Mouse (Mus musculus): ENCODE results near the gene Olfr710. TPM values are rescaled to one million over a fixed set of nuclear protein-coding genes. Genes with fewer than 3 reads are reported as not detected.
"Not testable (repeated sequence)": the region's sequence is repeated elsewhere in the genome, so short reads cannot be mapped to it uniquely, and the experiment has no call there.

Olfr710 gene
- total RNA-seq (2012; rRNA removed): not detected in 2 replicates

DNA sequence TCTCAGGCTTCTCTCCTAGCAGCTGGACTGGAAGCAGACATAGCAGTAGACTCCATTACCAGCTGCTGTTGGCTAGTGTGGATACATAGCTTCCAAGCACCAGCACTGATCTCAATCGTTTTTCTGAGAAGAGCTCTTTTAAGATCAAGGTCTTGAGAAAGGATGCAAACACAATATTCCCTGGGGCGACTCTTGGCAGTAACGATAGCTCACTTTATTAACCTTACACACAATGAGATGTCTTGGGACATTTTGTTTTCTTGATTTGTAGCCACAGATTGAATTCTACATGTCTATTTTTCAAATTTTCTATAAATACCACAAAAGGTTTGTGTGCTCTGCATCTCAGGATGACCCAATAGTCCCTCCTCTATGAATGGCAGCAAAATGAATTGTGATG, at the start of gene Olfr710:
Olfr710 (minus strand) TSS at position 101 of the 400 bp plus-strand sequence.
- H3K9me3 ChIP-seq (ENCODE audit: control insufficient read depth, insufficient read depth, low read depth, low read length): no peaks in the 10 kb centered on the region
- no peaks in the 10 kb centered on the region for H3K36me3 ChIP-seq (ENCODE audit: control insufficient read depth, insufficient read depth, low read length, poor library complexity, severe bottlenecking)
- no peak within 1 kb of the TSS for H3K4me3 ChIP-seq (ENCODE audit: insufficient read depth in 1 of 2, low read depth in 1 of 2, low read length in 2 of 2, poor library complexity in 1 of 2, severe bottlenecking in 1 of 2)
- in situ Hi-C loops (cut with MboI; ENCODE audit: low sequenced_read_pairs in 2 of 2, unreplicated experiment in 2 of 2): no loop called here
- H3K27ac ChIP-seq (ENCODE audit: insufficient read depth, low read depth, low read length, poor library complexity, severe bottlenecking): no peak within 1 kb of the TSS
- no peak for TF ChIP-seq CHD2 (IDR thresholded peaks at IDR 0.05; ENCODE audit: low read depth, low read length)
- no peaks in the 10 kb centered on the region for H3K4me1 ChIP-seq (ENCODE audit: control insufficient read depth in 2 of 2, insufficient read depth in 2 of 2, low read length in 2 of 2, poor library complexity in 1 of 2)
- no peak for DNase-seq (ENCODE audit: low read depth, low spot score)
- H3K9ac ChIP-seq (ENCODE audit: insufficient read depth, low read depth, low read length, poor library complexity, severe bottlenecking): no peak within 1 kb of the TSS

GRCm38 (mm10) chr7:106985236-106985635, 37.1 kb upstream of the Olfr710 start:
- in situ Hi-C loops (cut with MboI; ENCODE audit: low sequenced_read_pairs in 2 of 2, unreplicated experiment in 2 of 2): no loop called here
- no peaks in the 10 kb centered on the region for H3K36me3 ChIP-seq (ENCODE audit: control insufficient read depth, insufficient read depth, low read length, poor library complexity, severe bottlenecking)
- H3K27ac ChIP-seq (ENCODE audit: insufficient read depth, low read depth, low read length, poor library complexity, severe bottlenecking): peak overlapping the region; percentile 24; the same call in 1 of the 2 replicates
- DNase-seq (ENCODE audit: low read depth, low spot score): no peak
- H3K4me1 ChIP-seq (ENCODE audit: control insufficient read depth in 2 of 2, insufficient read depth in 2 of 2, low read length in 2 of 2, poor library complexity in 1 of 2): no peaks in the 10 kb centered on the region
- no peak for TF ChIP-seq ZC3H11A (IDR thresholded peaks at IDR 0.05; ENCODE audit: borderline replicate concordance, low read depth, low read length)
- no peak for TF ChIP-seq CHD2 (IDR thresholded peaks at IDR 0.05; ENCODE audit: low read depth, low read length)
- no peak for TF ChIP-seq MAFK (IDR thresholded peaks at IDR 0.05; ENCODE audit: insufficient read depth, low read depth, low read length)
- no peak for TF ChIP-seq ZNF384 (IDR thresholded peaks at IDR 0.05; ENCODE audit: low read depth, low read length)
- TF ChIP-seq HCFC1 (IDR thresholded peaks at IDR 0.05; ENCODE audit: borderline replicate concordance, insufficient read depth, low read length): no peak
- peak overlapping the region; percentile 73 for H3K9ac ChIP-seq (ENCODE audit: insufficient read depth, low read depth, low read length, poor library complexity, severe bottlenecking)
- peak overlapping the region; percentile 58 to 61 for H3K4me3 ChIP-seq (ENCODE audit: insufficient read depth in 1 of 2, low read depth in 1 of 2, low read length in 2 of 2, poor library complexity in 1 of 2, severe bottlenecking in 1 of 2)
- H3K9me3 ChIP-seq (ENCODE audit: control insufficient read depth, insufficient read depth, low read depth, low read length): no peaks in the 10 kb centered on the region

GRCm38 (mm10) chr7:106975353-106975752, 27.2 kb upstream of the Olfr710 start, which contains the start of gene Olfr711:
Olfr711 (minus strand) TSS chr7:106975453.
- no peak for DNase-seq (ENCODE audit: low read depth, low spot score)
- Histone ChIP-seq H3K9ac (ENCODE audit: insufficient read depth, low read depth, low read length, poor library complexity, severe bottlenecking) (no peak within 1 kb of the TSS), H3K4me1 (ENCODE audit: control insufficient read depth in 2 of 2, insufficient read depth in 2 of 2, low read length in 2 of 2, poor library complexity in 1 of 2) (no peaks in the 10 kb centered on the region), H3K27ac (ENCODE audit: insufficient read depth, low read depth, low read length, poor library complexity, severe bottlenecking) (no peak within 1 kb of the TSS), H3K9me3 (ENCODE audit: control insufficient read depth, insufficient read depth, low read depth, low read length) (no peaks in the 10 kb centered on the region), H3K4me3 (ENCODE audit: insufficient read depth in 1 of 2, low read depth in 1 of 2, low read length in 2 of 2, poor library complexity in 1 of 2, severe bottlenecking in 1 of 2) (no peak within 1 kb of the TSS), H3K36me3 (ENCODE audit: control insufficient read depth, insufficient read depth, low read length, poor library complexity, severe bottlenecking) (no peaks in the 10 kb centered on the region)
- in situ Hi-C loops (cut with MboI; ENCODE audit: low sequenced_read_pairs in 2 of 2, unreplicated experiment in 2 of 2): no loop called here
- TF ChIP-seq MAFK (IDR thresholded peaks at IDR 0.05; ENCODE audit: insufficient read depth, low read depth, low read length) (no peak), ZC3H11A (IDR thresholded peaks at IDR 0.05; ENCODE audit: borderline replicate concordance, low read depth, low read length) (no peak), CHD2 (IDR thresholded peaks at IDR 0.05; ENCODE audit: low read depth, low read length) (no peak), ZNF384 (IDR thresholded peaks at IDR 0.05; ENCODE audit: low read depth, low read length) (no peak), HCFC1 (IDR thresholded peaks at IDR 0.05; ENCODE audit: borderline replicate concordance, insufficient read depth, low read length) (no peak)

DNA sequence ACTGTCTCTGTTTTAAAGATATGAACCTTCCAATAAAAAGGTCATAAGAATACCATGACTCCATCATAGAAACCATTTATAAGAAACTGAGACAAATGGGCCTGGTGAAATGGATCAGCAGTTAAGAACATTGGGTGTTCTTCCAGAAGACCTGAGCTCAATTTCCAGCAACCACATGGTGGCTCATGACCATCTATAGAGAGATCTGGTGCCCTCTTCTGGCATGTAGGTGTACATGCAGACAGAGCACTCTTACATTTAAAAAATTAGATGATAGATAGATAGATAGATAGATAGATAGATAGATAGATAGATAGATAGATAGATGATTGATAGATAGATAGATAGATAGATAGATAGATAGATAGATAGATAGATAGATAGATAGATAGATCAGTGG, 19.4 kb upstream of the Olfr710 start:
- DNase-seq (ENCODE audit: low read depth, low spot score); H3K4me3 ChIP-seq (ENCODE audit: insufficient read depth in 1 of 2, low read depth in 1 of 2, low read length in 2 of 2, poor library complexity in 1 of 2, severe bottlenecking in 1 of 2); H3K9ac ChIP-seq (ENCODE audit: insufficient read depth, low read depth, low read length, poor library complexity, severe bottlenecking); H3K9me3 ChIP-seq (ENCODE audit: control insufficient read depth, insufficient read depth, low read depth, low read length); H3K36me3 ChIP-seq (ENCODE audit: control insufficient read depth, insufficient read depth, low read length, poor library complexity, severe bottlenecking); in situ Hi-C loops (cut with MboI; ENCODE audit: low sequenced_read_pairs in 2 of 2, unreplicated experiment in 2 of 2); H3K27ac ChIP-seq (ENCODE audit: insufficient read depth, low read depth, low read length, poor library complexity, severe bottlenecking); H3K4me1 ChIP-seq (ENCODE audit: control insufficient read depth in 2 of 2, insufficient read depth in 2 of 2, low read length in 2 of 2, poor library complexity in 1 of 2): not testable (repeated sequence)

DNA sequence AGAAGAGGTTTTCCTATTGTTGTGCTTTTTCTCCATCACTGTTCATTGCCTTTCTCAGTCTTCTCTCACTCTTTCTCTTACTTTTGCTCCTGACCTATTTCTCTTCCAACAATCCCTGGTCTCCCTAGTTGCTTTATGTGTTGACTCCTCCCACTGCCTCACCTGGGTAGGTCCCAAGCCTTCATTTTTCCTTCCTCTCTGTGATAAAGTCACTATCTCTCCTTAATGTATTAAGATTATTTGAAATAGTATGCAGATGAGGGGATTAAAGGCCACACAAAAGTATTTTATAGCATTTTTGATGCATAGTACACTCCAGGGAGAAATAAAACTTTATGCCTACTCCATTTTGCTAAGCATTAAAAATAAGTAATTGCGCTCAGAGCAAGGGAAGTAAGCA, 15.7 kb upstream of the Olfr710 start, which contains the start of gene Olfr6:
Olfr6 (minus strand) TSS at position 101 of the 400 bp plus-strand sequence.
- H3K36me3 ChIP-seq (ENCODE audit: control insufficient read depth, insufficient read depth, low read length, poor library complexity, severe bottlenecking): no peaks in the 10 kb centered on the region
- H3K9ac ChIP-seq (ENCODE audit: insufficient read depth, low read depth, low read length, poor library complexity, severe bottlenecking): no peak within 1 kb of the TSS
- no peak within 1 kb of the TSS for H3K4me3 ChIP-seq (ENCODE audit: insufficient read depth in 1 of 2, low read depth in 1 of 2, low read length in 2 of 2, poor library complexity in 1 of 2, severe bottlenecking in 1 of 2)
- no peaks in the 10 kb centered on the region for H3K4me1 ChIP-seq (ENCODE audit: control insufficient read depth in 2 of 2, insufficient read depth in 2 of 2, low read length in 2 of 2, poor library complexity in 1 of 2)
- no peak within 1 kb of the TSS for H3K27ac ChIP-seq (ENCODE audit: insufficient read depth, low read depth, low read length, poor library complexity, severe bottlenecking)
- H3K9me3 ChIP-seq (ENCODE audit: control insufficient read depth, insufficient read depth, low read depth, low read length): no peaks in the 10 kb centered on the region
- no peak for DNase-seq (ENCODE audit: low read depth, low spot score)
- TF ChIP-seq MAFK (IDR thresholded peaks at IDR 0.05; ENCODE audit: insufficient read depth, low read depth, low read length) (no peak), HCFC1 (IDR thresholded peaks at IDR 0.05; ENCODE audit: borderline replicate concordance, insufficient read depth, low read length) (no peak), ZC3H11A (IDR thresholded peaks at IDR 0.05; ENCODE audit: borderline replicate concordance, low read depth, low read length) (no peak), CHD2 (IDR thresholded peaks at IDR 0.05; ENCODE audit: low read depth, low read length) (no peak), ZNF384 (IDR thresholded peaks at IDR 0.05; ENCODE audit: low read depth, low read length) (no peak)
- in situ Hi-C loops (cut with MboI; ENCODE audit: low sequenced_read_pairs in 2 of 2, unreplicated experiment in 2 of 2): no loop called here

Data from ES-E14 (cell line).